Mouse (Mus musculus) forebrain, embryonic 14.5 days (tissue): ENCODE measurements around the gene Elf3. TPM values are rescaled to one million over a fixed set of nuclear protein-coding genes. Genes with fewer than 3 reads are reported as not detected.

ENCODE experiments used
- ATAC-seq: fragments of 200-750 bp; cut with Nextera tagmentation; 2 replicates; pipeline ENCODE4 v1.8.0; 2017; ENCODE audit warnings: mild to moderate bottlenecking, moderate library complexity
- DNase-seq: peaks from one replicate; pipeline ENCODE4 v3.0.0-alpha.2; 2015; ENCODE audit warnings: low spot score
- H3K27ac ChIP-seq: fragments of 300-500 bp; sonication (generic); 2 replicates; pipeline ENCODE4 v1.5.1; 2014; ENCODE audit warnings: low read depth, mild to moderate bottlenecking, control low read depth, low read length, moderate library complexity
- H3K27me3 ChIP-seq: fragments of 300-500 bp; sonication (generic); replicated peaks from 2 replicates; pipeline ENCODE4 v1.6.1; 2014; ENCODE audit warnings: low read length, control low read depth, mixed read lengths; ENCODE audit not compliant: control insufficient read depth, insufficient read depth
- H3K36me3 ChIP-seq: fragments of 300-500 bp; sonication (generic); 2 replicates; pipeline ENCODE4 v1.6.1; 2014; ENCODE audit warnings: low read length, control low read depth; ENCODE audit not compliant: control insufficient read depth, insufficient read depth
- H3K4me1 ChIP-seq: fragments of 300-500 bp; sonication (generic); 2 replicates; pipeline ENCODE4 v1.6.1; 2014; ENCODE audit warnings: antibody characterized with exemption, low read length, control low read depth; ENCODE audit not compliant: control insufficient read depth, insufficient read depth
- H3K4me2 ChIP-seq: fragments of 300-500 bp; sonication (generic); 2 replicates; pipeline ENCODE4 v1.6.1; 2014; ENCODE audit warnings: mild to moderate bottlenecking, control low read depth, low read length
- H3K4me3 ChIP-seq: fragments of 300-500 bp; sonication (generic); 2 replicates; pipeline ENCODE4 v1.5.1; 2014; ENCODE audit warnings: low read depth, low read length, control low read depth
- H3K9ac ChIP-seq: fragments of 300-500 bp; sonication (generic); 2 replicates; pipeline ENCODE4 v1.6.1; 2014; ENCODE audit warnings: mild to moderate bottlenecking, low read length, control low read depth, moderate library complexity
- H3K9me3 ChIP-seq: fragments of 300-500 bp; sonication (generic); replicated peaks from 2 replicates; pipeline ENCODE4 v1.6.1; 2016; ENCODE audit warnings: low read length, control low read depth, mixed read lengths; ENCODE audit not compliant: control insufficient read depth
- WGBS: fragments of 180-500 bp; shearing (Covaris S2); extraction: QIAGEN DNeasy Blood & Tissue Kit; methylation state at CpG from one replicate; pipeline ENCODE4 v1.1.7; 2014; 5-methylcytosine and 5-hydroxymethylcytosine counted together
- polyA plus RNA-seq: library from polyadenylated mRNA; unstranded; fragments of >200 nt; fragmentation: Nextera tagmentation; extraction: Ambion mirVana; gene quantifications from 2 replicates; pipeline ENCODE4 v1.2.1, GENCODE M21; 2014

Elf3 gene
- polyA plus RNA-seq, 1 experiment from 2014 or later: 0.13 TPM

- H3K4me1 ChIP-seq: no peaks in the 10 kb centered on the region
- H3K9me3 ChIP-seq: no peaks in the 10 kb centered on the region
- no peak for DNase-seq
- H3K36me3 ChIP-seq: no peaks in the 10 kb centered on the region
- no peak overlapping the region for H3K4me2 ChIP-seq
- H3K9ac ChIP-seq: no peak overlapping the region
- no peaks in the 10 kb centered on the region for H3K27me3 ChIP-seq
- no peak overlapping the region for H3K4me3 ChIP-seq
- no peak for ATAC-seq
- WGBS: 72% methylated on average over 4 of the region's 4 CpGs
- no peak overlapping the region for H3K27ac ChIP-seq
These were observed 53.1 kb downstream of the Elf3 start for GRCm38 (mm10) chr1:135205257-135205656.

- no peak for DNase-seq
- Histone ChIP-seq H3K9ac (no peak overlapping the region), H3K4me2 (no peak overlapping the region), H3K4me1 (peaks cover 1% of the 10 kb centered on the region; the same call in 1 of the 2 replicates), H3K27ac (no peak overlapping the region), H3K4me3 (no peak overlapping the region), H3K36me3 (no peaks in the 10 kb centered on the region), H3K27me3 (no peaks in the 10 kb centered on the region), H3K9me3 (no peaks in the 10 kb centered on the region)
- 34% methylated on average over 12 of the region's 12 CpGs for WGBS
- ATAC-seq: no peak
These were observed 53.9 kb downstream of the Elf3 start for GRCm38 (mm10) chr1:135204196-135205126.

Other genes starting within 250 kb of the Elf3 start
- 0.48 TPM in 2 replicates for gene Lgr6, start 153.3 kb downstream of the Elf3 start, polyA plus RNA-seq
- 0.32 and 0.57 TPM in 2 replicates for gene Ptpn7, start 125.9 kb downstream of the Elf3 start, polyA plus RNA-seq
- 213 and 251 TPM in 2 replicates for gene Arl8a, start 111.7 kb downstream of the Elf3 start, polyA plus RNA-seq
- gene Gpr37l1, start 90.9 kb downstream of the Elf3 start, polyA plus RNA-seq: 0.24 and 0.33 TPM in 2 replicates
- gene Rnpep, start 25.5 kb upstream of the Elf3 start, polyA plus RNA-seq: 81.4 and 88.9 TPM in 2 replicates
- 148 and 156 TPM in 2 replicates for gene Timm17a, start 55.2 kb upstream of the Elf3 start, polyA plus RNA-seq
- gene Lmod1, start 66.2 kb upstream of the Elf3 start, polyA plus RNA-seq: 0.17 and 0.30 TPM in 2 replicates
- gene Shisa4, start 116.7 kb upstream of the Elf3 start, polyA plus RNA-seq: 62.9 and 68.8 TPM in 2 replicates
- 114 and 135 TPM in 2 replicates for gene Ipo9, start 171.9 kb upstream of the Elf3 start, polyA plus RNA-seq